Mouse (Mus musculus) heart, adult 9 months (tissue): ENCODE data around the gene Kdm4a.
A peak's percentile ranks its signal among the peaks of the same experiment; 100 is the strongest.

Experiments
- DNase-seq, 2 experiments: peaks; one replicate each; pipeline ENCODE4 v3.0.0; 2022; ENCODE audit warnings: low spot score in 2 of 2

Gene Kdm4a

GRCm38 (mm10) chr4:118116098-118116497, 63.7 kb downstream of the Kdm4a start:
- no peak for DNase-seq

- DNase-seq, result no peak
These were observed 64.7 kb downstream of the Kdm4a start for GRCm38 (mm10) chr4:118115132-118115531.

- no peak for DNase-seq
These were observed 67.2 kb downstream of the Kdm4a start for GRCm38 (mm10) chr4:118112601-118113000.

GRCm38 (mm10) chr4:118109649-118110048, 70.2 kb downstream of the Kdm4a start:
- DNase-seq, result no peak

- DNase-seq, result peak; percentile 12 to 25
These were observed 71.1 kb downstream of the Kdm4a start for GRCm38 (mm10) chr4:118108779-118109178.

GRCm38 (mm10) chr4:118105256-118106053, 74.4 kb downstream of the Kdm4a start:
- no peak for DNase-seq

GRCm38 (mm10) chr4:118103280-118103830, 76.5 kb downstream of the Kdm4a start:
- no peak for DNase-seq

- no peak for DNase-seq
These were observed 78.3 kb downstream of the Kdm4a start for GRCm38 (mm10) chr4:118101497-118101896.

- no peak for DNase-seq
These were observed 80.0 kb downstream of the Kdm4a start for GRCm38 (mm10) chr4:118099637-118100364.

GRCm38 (mm10) chr4:118098571-118098970, 81.3 kb downstream of the Kdm4a start:
- no peak for DNase-seq

GRCm38 (mm10) chr4:118096069-118096468, 83.8 kb downstream of the Kdm4a start:
- no peak for DNase-seq

GRCm38 (mm10) chr4:118092784-118093457, 86.9 kb downstream of the Kdm4a start:
- DNase-seq, result no peak

GRCm38 (mm10) chr4:118090449-118090848, 89.4 kb downstream of the Kdm4a start:
- DNase-seq, result no peak

GRCm38 (mm10) chr4:118089939-118090338, 89.9 kb downstream of the Kdm4a start:
- peak in 1 of 2 experiments; percentile 17 for DNase-seq

GRCm38 (mm10) chr4:118088771-118089170, 91.1 kb downstream of the Kdm4a start:
- DNase-seq, result no peak
